Mouse (Mus musculus) hindbrain, embryonic 15.5 days (tissue): Measurements from ENCODE around the gene Lemd1. TPM values are rescaled to one million over a fixed set of nuclear protein-coding genes. Genes with fewer than 3 reads are reported as not detected.
A peak's percentile ranks its signal among the peaks of the same experiment; 100 is the strongest.

Experiments
- ATAC-seq: fragments of 200-750 bp; cut with Nextera tagmentation; 2 replicates; pipeline ENCODE4 v1.8.0; 2017; ENCODE audit warnings: low read depth, moderate number of reproducible peaks, moderate TSS enrichment; ENCODE audit not compliant: low FRiP score
- H3K27ac ChIP-seq: fragments of 300-500 bp; sonication (generic); replicated peaks from 2 replicates; pipeline ENCODE4 v1.5.1; 2015; ENCODE audit warnings: mild to moderate bottlenecking, inconsistent platforms
- H3K27me3 ChIP-seq: fragments of 300-500 bp; sonication (generic); 2 replicates; pipeline ENCODE4 v1.6.1; 2015; ENCODE audit warnings: control low read depth, inconsistent platforms
- H3K36me3 ChIP-seq: fragments of 300-500 bp; sonication (generic); 2 replicates; pipeline ENCODE4 v1.6.1; 2015; ENCODE audit warnings: control low read depth, inconsistent platforms
- H3K4me1 ChIP-seq: fragments of 300-500 bp; sonication (generic); replicated peaks from 2 replicates; pipeline ENCODE4 v1.6.1; 2015; ENCODE audit warnings: control low read depth, inconsistent platforms
- H3K4me2 ChIP-seq: fragments of 300-500 bp; sonication (generic); 2 replicates; pipeline ENCODE4 v1.6.1; 2015; ENCODE audit warnings: moderate library complexity, mild to moderate bottlenecking, inconsistent platforms
- H3K4me3 ChIP-seq: fragments of 300-500 bp; sonication (generic); 2 replicates; pipeline ENCODE4 v1.5.1; 2015; ENCODE audit warnings: mild to moderate bottlenecking, inconsistent platforms
- H3K9ac ChIP-seq: fragments of 300-500 bp; sonication (generic); 2 replicates; pipeline ENCODE4 v1.6.1; 2015; ENCODE audit warnings: inconsistent platforms
- H3K9me3 ChIP-seq: fragments of 300-500 bp; sonication (generic); 2 replicates; pipeline ENCODE4 v1.6.1; 2016; ENCODE audit warnings: control low read depth, inconsistent platforms
- WGBS: fragments of 180-500 bp; shearing (Covaris S2); methylation state at CpG from one replicate; pipeline ENCODE4 v1.1.7; 2015; 5-methylcytosine and 5-hydroxymethylcytosine counted together
- polyA plus RNA-seq: library from polyadenylated mRNA; unstranded; fragments of >200 nt; fragmentation: Nextera tagmentation; extraction: Ambion mirVana; gene quantifications from 2 replicates; pipeline ENCODE4 v1.2.1, GENCODE M21; 2015

The Lemd1 gene
- polyA plus RNA-seq, 1 experiment from 2014 or later, result 16.2 TPM

DNA sequence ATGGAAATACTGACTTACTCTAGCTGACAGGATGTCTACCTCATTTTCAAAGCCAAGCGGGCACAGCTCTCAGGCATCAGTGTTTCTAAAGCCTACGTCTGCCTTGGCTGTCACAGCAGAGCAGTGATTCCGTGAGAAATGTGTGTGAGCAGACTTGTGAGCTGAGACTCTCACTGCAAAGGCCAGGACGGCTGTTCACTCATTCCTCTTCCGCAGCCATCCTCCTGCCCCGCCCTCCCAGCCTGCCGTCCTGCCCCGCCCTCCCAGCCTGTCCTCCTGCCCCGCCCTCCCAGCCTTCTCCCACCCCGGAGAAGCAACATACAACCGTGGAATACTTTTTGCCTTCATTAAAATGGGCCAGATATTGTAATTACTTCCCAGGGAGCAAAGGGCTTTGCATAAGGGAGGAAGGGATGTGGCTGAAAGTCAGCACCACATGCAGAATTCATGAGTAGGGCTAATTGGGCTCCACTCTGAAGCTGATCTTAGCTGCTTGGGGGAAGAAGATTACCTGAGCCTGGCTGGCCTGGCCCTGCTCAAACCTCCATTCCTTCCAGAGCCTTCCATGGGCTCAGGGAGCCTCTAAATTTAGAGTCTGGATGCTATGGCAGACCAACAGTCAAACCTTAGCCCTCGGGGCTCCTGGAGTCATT lies 23.0 kb upstream of the Lemd1 start:
- Histone ChIP-seq H3K27me3 (no peaks in the 10 kb centered on the region), H3K9me3 (no peaks in the 10 kb centered on the region), H3K4me3 (no peak overlapping the region), H3K4me1 (peaks cover 35% of the 10 kb centered on the region), H3K4me2 (peak overlapping the region; percentile 44), H3K27ac (peak overlapping the region; percentile 71), H3K36me3 (no peaks in the 10 kb centered on the region), H3K9ac (no peak overlapping the region)
- 10% methylated on average over 12 of the region's 12 CpGs for WGBS
- ATAC-seq, result peak; percentile 40

DNA sequence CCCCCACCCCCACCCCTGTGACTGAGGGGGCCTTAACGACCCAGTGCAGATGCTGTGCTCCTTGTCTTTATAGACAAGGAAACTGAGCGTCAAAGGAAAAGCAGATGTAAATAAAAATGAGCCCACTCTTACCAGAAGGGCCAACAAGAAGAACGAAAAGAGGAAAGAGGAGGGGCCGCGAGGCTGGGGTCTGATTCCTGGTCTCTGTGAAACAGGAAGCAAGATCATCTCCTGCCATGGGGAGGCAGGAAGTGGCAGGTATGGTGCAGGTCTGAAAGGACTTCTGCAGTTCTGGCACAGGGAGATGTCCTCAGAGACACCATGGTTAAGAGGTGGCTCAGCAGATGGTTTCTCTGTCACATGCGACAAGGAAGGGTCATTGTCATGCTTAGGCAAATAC lies 20.5 kb upstream of the Lemd1 start:
- no peaks in the 10 kb centered on the region for H3K27me3 ChIP-seq
- WGBS, result 58% methylated on average over 6 of the region's 6 CpGs
- no peak overlapping the region for H3K27ac ChIP-seq
- no peak overlapping the region for H3K4me2 ChIP-seq
- H3K4me3 ChIP-seq, result no peak overlapping the region
- H3K36me3 ChIP-seq, result no peaks in the 10 kb centered on the region
- ATAC-seq, result no peak
- H3K4me1 ChIP-seq, result peaks cover 22% of the 10 kb centered on the region
- H3K9ac ChIP-seq, result no peak overlapping the region
- H3K9me3 ChIP-seq, result no peaks in the 10 kb centered on the region

DNA sequence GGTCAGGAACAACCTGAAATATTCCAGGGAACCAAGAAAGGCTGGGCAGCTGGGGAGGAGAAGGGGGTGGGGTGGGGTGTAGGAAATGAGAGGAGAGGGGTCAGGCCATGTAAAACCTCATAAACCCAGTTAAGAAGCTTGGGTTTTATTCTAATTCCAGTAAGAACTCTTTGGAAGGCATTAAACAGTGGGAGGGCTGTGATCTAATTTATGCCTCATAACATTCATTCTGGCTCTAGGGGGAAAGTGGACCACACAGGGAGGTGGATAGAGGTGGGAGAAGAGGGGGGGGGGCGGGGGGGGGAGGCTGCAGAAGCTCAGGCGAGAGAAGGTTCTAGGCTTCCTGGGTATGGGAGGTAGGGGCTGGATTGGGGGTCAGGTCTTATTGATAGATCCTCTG lies 19.6 kb upstream of the Lemd1 start:
- Histone ChIP-seq H3K9ac (no peak overlapping the region), H3K4me2 (no peak overlapping the region), H3K9me3 (no peaks in the 10 kb centered on the region), H3K4me1 (peaks cover 22% of the 10 kb centered on the region), H3K4me3 (no peak overlapping the region), H3K27me3 (no peaks in the 10 kb centered on the region), H3K27ac (no peak overlapping the region), H3K36me3 (no peaks in the 10 kb centered on the region)
- ATAC-seq, result no peak
- WGBS, result 20% methylated on average over 2 of the region's 2 CpGs

DNA sequence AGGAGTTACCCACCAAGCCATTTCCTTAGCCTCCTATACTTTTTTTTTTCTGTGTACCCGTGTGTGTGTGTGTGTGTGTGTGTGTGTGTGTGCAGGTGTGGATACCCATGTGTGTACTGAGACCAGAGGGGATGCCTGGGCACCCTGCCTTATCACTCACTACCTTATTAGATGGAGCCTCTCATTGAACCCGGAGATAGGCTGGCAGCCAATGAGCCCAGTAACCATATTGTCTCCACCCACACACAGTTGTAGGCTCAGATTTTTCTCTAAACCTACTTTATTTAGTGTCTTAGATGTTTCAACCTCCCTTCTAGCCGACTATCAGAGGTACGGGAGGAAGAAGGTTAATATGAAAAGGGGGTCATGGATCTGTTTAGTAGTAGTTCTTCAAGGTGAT lies 4.9 kb upstream of the Lemd1 start:
- no peaks in the 10 kb centered on the region for H3K36me3 ChIP-seq
- H3K9me3 ChIP-seq, result no peaks in the 10 kb centered on the region
- no peak overlapping the region for H3K9ac ChIP-seq
- H3K27ac ChIP-seq, result no peak overlapping the region
- H3K27me3 ChIP-seq, result no peaks in the 10 kb centered on the region
- ATAC-seq, result no peak
- H3K4me3 ChIP-seq, result no peak overlapping the region
- peaks cover 10% of the 10 kb centered on the region; the same call in 1 of the 2 replicates for H3K4me1 ChIP-seq
- H3K4me2 ChIP-seq, result no peak overlapping the region
- 84% methylated on average over 4 of the region's 4 CpGs for WGBS

DNA sequence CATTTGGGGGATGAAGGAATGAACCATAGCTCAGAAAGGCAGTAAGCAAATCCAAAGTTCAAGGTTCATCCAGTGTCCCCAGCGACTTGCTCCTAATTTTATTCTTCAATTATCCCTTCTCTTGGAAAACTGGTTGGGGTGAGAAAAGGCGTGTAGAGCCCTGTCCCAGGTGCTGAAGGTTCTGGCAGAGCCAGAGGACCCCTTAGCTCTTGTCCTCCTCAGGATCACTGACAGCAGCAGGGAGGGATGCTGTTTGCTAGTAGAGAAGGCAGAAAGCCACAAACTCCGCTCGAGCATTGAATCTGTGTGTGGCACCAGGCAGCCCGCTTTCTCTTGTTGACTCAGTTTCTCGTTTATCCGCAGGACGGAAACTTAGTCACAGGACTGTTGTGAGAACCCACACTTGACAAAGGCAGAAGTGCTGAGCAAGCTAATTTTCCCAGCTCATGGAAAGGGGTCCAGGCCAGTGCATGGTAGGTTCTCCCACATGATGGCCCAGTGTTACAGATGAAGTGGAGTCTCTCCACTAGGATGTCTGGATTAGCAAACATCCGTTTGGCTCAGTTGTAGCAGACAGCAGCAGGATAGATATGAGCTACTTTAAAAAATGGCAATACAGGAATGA lies 2.7 kb upstream of the Lemd1 start:
- Histone ChIP-seq H3K4me3 (no peak overlapping the region), H3K27me3 (no peaks in the 10 kb centered on the region), H3K9me3 (no peaks in the 10 kb centered on the region), H3K36me3 (no peaks in the 10 kb centered on the region), H3K4me2 (no peak overlapping the region), H3K4me1 (peaks cover 28% of the 10 kb centered on the region), H3K27ac (no peak overlapping the region), H3K9ac (no peak overlapping the region)
- WGBS, result 59% methylated on average over 9 of the region's 9 CpGs
- no peak for ATAC-seq

DNA sequence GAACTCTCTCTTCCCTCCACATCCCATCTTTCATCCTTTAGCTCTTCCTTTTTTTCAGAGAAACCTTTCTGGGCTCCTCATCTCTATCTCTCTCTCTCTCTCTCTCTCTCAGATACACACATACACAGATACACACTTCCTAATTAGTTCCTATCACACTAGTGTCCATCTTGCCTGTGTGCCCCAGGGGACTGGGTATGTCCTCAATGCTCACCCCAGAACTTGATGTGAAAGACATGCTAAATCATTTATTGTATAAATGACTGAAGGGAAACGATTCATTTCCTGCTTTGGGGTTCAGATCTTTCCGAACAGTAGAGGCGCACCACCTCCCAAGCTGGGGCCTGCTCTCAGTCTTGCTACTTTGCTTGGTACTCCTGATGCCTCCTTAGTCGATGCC lies 2.0 kb upstream of the Lemd1 start:
- H3K4me1 ChIP-seq, result peaks cover 35% of the 10 kb centered on the region
- peak overlapping the region; percentile 74 for H3K4me2 ChIP-seq
- peak overlapping the region; percentile 98 for H3K27ac ChIP-seq
- ATAC-seq, result no peak
- H3K27me3 ChIP-seq, result no peaks in the 10 kb centered on the region
- H3K9me3 ChIP-seq, result no peaks in the 10 kb centered on the region
- no peak overlapping the region for H3K9ac ChIP-seq
- no peaks in the 10 kb centered on the region for H3K36me3 ChIP-seq
- WGBS, result 36% methylated on average over 4 of the region's 4 CpGs
- no peak overlapping the region; the same call in 1 of the 2 replicates for H3K4me3 ChIP-seq

DNA sequence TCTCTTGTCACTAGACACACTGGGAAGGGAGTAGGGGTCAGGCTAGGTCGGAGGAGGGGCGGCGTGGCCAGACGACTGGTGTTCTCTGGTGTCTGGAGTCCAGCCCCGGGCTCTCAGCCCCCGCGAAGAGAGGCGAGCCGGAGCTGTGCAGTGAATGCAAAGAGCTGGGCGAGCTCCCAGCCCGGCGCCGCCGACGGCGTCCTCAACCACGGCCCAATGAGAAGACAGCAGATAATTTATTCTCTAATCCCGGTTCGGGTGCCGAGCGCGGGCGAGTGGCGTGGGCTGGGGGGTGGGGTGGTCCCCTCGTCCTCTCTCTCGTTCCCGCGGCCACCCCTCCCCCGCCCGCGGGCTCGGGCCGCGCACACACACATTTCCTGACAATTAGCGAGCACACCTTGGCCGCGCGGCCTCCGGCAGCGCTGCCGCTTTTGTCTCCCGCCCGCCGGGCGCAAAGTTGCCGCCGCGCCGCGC lies 1.2 kb upstream of the Lemd1 start:
- Histone ChIP-seq H3K4me3 (peak overlapping the region; percentile 75), H3K36me3 (no peaks in the 10 kb centered on the region), H3K4me2 (peak overlapping the region; percentile 74), H3K27ac (peak overlapping the region; percentile 98), H3K4me1 (peaks cover 43% of the 10 kb centered on the region), H3K9ac (peak overlapping the region; percentile 90), H3K9me3 (no peaks in the 10 kb centered on the region), H3K27me3 (no peaks in the 10 kb centered on the region)
- WGBS, result under 1% methylated on average over 45 of the region's 50 CpGs
- ATAC-seq, result peak; percentile 82

DNA sequence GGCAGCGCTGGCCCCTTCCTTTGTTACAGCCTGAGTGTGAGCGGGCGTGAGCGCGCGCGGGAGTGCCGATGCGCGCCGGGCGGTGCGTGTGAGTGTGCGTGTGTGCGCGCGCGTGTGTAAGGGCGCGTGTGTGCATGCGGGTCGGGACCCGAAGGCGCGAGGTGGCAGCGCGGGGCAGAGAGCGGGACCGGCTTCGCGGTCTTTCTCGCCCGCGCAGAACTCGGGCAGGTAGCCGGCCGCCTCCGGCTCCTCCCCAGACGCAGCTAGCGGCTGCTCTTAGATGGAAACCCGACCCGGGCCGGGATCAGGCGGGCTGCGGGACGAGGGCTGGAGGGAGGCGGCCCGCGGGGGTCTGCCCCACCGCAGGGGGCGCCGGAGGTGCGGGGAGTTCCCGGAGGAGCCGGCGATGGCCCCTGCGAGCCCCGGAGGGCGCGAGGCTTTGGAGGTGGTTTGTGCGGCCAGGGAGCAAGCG lies 574 bp upstream of the Lemd1 start:
- Histone ChIP-seq H3K9me3 (no peaks in the 10 kb centered on the region), H3K4me3 (peak overlapping the region; percentile 75), H3K27me3 (no peaks in the 10 kb centered on the region), H3K36me3 (no peaks in the 10 kb centered on the region), H3K27ac (peak overlapping the region; percentile 98), H3K4me2 (peak overlapping the region; percentile 74), H3K4me1 (peaks cover 49% of the 10 kb centered on the region), H3K9ac (peak overlapping the region; percentile 90)
- peak; percentile 19 for ATAC-seq
- WGBS, result 1% methylated on average over 58 of the region's 62 CpGs

DNA sequence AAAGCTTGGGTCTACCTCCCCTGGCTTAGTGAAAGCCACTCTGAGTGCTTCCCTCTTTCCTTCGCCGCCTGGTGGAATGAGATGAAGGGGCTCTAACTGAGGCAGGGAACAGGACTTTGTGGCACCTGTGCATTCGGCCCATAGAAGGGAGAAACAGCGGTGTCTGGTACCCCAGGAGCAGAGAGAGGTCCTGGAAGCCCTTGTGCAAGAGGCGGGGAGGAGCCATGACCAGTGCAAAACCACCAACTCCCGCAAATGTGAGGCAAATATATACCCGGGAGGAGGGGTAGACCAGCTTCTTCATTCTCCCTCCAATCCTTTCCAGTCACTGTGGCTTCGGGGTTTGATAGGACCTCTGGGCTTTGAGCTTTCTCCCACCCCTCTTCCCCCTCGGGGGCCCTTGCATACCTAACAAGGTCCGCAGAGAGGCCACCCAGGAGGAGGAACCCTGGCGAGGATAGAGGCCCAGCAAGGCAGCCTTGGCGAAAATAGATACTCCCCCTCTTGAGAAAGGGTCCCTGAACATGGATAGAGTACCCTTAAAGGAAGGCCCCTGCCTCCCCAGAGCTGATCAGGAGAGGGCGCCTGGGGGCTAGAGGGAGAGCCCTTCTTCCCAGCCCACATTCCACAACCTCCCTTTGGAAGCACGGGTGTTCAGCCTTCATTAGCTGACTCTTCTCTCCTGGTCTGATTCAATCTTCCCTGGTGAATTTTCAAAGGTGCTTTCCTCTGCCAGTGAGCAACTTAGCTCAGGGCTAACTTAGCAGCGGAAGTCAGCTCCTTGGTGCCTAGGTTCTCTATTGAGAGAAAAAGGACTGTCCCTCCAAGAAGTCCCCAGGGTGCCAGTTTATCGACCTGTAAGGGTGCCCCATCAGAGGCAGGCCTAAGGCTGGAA lies 802 bp downstream of the Lemd1 start:
- no peaks in the 10 kb centered on the region for H3K9me3 ChIP-seq
- H3K4me2 ChIP-seq, result peak overlapping the region; percentile 74
- H3K9ac ChIP-seq, result peak overlapping the region; percentile 90
- H3K27me3 ChIP-seq, result no peaks in the 10 kb centered on the region
- peak overlapping the region; percentile 75 for H3K4me3 ChIP-seq
- peak overlapping the region; percentile 98 for H3K27ac ChIP-seq
- no peaks in the 10 kb centered on the region for H3K36me3 ChIP-seq
- ATAC-seq, result 0 out of 2 replicates have a peak, but pooled peaks have one; percentile 16
- H3K4me1 ChIP-seq, result peaks cover 63% of the 10 kb centered on the region
- WGBS, result 4% methylated on average over 16 of the region's 16 CpGs

DNA sequence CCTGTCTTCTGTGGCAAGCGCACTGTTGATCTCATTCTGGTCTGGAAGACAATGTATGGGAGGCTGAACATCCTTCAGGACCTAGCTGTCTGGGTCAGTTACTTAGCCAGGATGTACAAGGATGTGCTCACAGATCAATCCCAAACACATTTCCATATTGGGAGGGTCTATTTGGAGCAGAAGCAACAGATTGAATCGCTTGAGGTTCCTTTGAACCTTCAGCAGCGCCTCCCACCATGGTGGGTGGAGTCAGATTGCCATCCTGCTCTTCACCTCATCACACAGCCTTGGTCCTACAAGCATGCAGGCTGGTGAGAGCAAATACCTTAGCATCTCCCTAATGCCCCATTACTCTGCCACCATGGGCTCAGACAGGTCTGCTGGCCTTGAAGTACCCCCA lies 2.6 kb downstream of the Lemd1 start:
- Histone ChIP-seq H3K9ac (no peak overlapping the region), H3K27ac (peak overlapping the region; percentile 98; the same call in 1 of the 2 replicates), H3K4me3 (peak overlapping the region; percentile 75; the same call in 1 of the 2 replicates), H3K36me3 (no peaks in the 10 kb centered on the region), H3K27me3 (no peaks in the 10 kb centered on the region), H3K9me3 (no peaks in the 10 kb centered on the region), H3K4me1 (peaks cover 80% of the 10 kb centered on the region), H3K4me2 (peak overlapping the region; percentile 74)
- 68% methylated on average over 3 of the region's 3 CpGs for WGBS
- no peak for ATAC-seq

DNA sequence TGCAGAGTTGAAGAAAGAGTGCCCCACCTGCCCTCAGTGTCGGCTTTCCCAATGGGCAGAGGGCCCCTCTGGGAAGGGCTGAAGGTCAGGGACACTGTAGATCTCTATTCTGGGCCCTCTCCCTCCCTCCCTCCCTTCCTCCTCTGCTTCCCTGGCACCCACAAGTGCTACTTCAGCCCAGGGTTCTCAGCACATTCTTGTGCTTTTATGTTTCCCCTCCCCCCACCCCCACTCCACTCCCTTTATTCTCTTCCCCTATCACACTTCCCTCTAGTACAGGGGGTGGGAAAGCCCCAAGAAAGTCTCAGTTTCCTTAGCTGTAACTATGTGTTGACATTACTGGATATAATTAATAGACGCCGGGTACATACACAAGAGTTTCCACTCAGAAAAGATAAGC lies 3.4 kb downstream of the Lemd1 start:
- H3K4me1 ChIP-seq, result peaks cover 83% of the 10 kb centered on the region
- no peaks in the 10 kb centered on the region for H3K9me3 ChIP-seq
- H3K27ac ChIP-seq, result no peak overlapping the region
- H3K4me3 ChIP-seq, result no peak overlapping the region
- H3K4me2 ChIP-seq, result peak overlapping the region; percentile 74
- ATAC-seq, result no peak
- H3K9ac ChIP-seq, result no peak overlapping the region
- no peaks in the 10 kb centered on the region for H3K27me3 ChIP-seq
- no peaks in the 10 kb centered on the region for H3K36me3 ChIP-seq
- WGBS, result 56% methylated on average over 3 of the region's 3 CpGs

DNA sequence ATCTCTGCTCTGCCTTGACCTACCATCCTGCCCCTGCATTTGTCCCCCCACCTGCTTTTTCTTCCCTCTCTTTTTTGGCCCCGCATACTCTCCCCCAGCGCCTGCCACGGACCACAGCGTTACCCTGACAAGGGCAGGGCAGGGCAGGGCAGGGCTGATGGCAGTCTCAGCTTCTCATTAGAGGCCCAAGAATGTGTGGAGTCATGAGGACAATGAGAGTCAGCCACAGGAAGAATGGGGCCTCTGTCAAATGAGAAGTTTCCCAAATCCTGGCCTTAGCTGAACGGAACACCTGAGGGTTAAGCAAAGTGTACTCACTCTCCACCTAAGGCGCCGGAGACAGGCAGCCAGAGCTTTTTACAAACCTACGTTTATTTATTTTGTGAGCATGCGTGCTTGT lies 3.9 kb downstream of the Lemd1 start:
- no peaks in the 10 kb centered on the region for H3K9me3 ChIP-seq
- WGBS, result 39% methylated on average over 9 of the region's 9 CpGs
- no peak overlapping the region for H3K4me3 ChIP-seq
- H3K27ac ChIP-seq, result no peak overlapping the region
- H3K36me3 ChIP-seq, result no peaks in the 10 kb centered on the region
- no peak for ATAC-seq
- peak overlapping the region; percentile 36 for H3K4me2 ChIP-seq
- peaks cover 83% of the 10 kb centered on the region for H3K4me1 ChIP-seq
- H3K9ac ChIP-seq, result no peak overlapping the region; the same call in 1 of the 2 replicates
- no peaks in the 10 kb centered on the region for H3K27me3 ChIP-seq
